Mouse (Mus musculus) layer of hippocampus, adult 2 months (tissue): Measurements from ENCODE around the gene Tom1. TPM values are rescaled to one million over a fixed set of nuclear protein-coding genes. Genes with fewer than 3 reads are reported as not detected.
A peak's percentile ranks its signal among the peaks of the same experiment; 100 is the strongest.

Source experiments
- DNase-seq, 2 experiments: peaks; one replicate each; pipeline ENCODE4 v3.0.0; 2022; ENCODE audit warnings: low spot score in 2 of 2
- H3K27ac ChIP-seq: fragments of 200-600 bp; 2 replicates; pipeline ENCODE4 v1.8.1; 2022
- H3K4me3 ChIP-seq: fragments of 200-600 bp; 2 replicates; pipeline ENCODE4 v1.8.1; 2022; ENCODE audit warnings: mild to moderate bottlenecking
- CTCF ChIP-seq: fragments of 200-600 bp; conservative IDR thresholded peaks from 2 replicates; pipeline ENCODE4 v1.8.1; 2022; ENCODE audit warnings: antibody characterized with exemption, mild to moderate bottlenecking, moderate library complexity
- total RNA-seq, 2 experiments: library from RNA; stranded (reverse); gene quantifications; 2 replicates each; pipeline ENCODE4 v1.2.3; 2021

The Tom1 gene
- total RNA-seq, 2 experiments from 2014 or later, result 38.7 to 40.5 TPM

DNA sequence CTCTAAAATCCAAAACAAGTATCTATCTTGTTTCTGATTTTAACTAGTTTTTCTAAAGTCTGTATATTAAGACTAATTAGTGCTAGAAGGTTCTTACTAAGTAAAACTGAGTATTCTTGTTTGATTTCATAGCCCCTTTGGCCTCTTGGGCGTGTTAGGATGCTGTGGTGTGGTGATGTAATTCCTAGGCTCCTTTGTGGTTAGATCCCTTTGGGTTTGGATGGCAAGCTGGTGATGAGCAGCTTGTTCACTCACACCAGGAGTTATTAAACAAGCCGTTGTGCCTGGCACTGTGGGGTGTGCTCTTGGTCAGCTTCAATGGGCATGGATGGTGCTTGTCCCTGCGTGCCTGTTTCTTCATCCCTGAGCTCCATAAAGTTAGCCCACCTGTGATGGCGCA is 19.8 kb downstream of the Tom1 start:
- DNase-seq, result no peak
- H3K4me3 ChIP-seq, result no peak overlapping the region
- no peak overlapping the region for H3K27ac ChIP-seq
- no peak for TF ChIP-seq CTCF

DNA sequence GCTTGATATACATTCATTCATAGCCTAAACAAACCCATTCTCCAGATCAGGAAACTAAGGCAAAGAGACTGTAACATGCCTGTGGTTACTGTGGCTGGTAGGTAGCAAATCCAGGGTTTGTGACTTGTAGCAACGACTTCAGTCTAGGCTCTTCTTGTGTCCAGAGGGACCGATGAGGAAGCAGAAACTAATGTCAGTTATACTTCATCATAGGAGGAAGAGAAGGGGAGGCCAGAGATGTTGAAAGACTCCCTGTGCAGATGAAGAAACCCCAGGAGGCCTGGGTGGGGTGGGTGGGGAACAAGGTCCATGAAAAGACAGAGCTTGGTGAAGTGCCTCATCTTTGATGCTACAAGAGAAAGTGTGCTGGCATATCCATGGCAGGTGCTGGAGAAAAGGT is 22.2 kb downstream of the Tom1 start:
- Histone ChIP-seq H3K27ac (no peak overlapping the region), H3K4me3 (no peak overlapping the region)
- no peak for DNase-seq
- TF ChIP-seq CTCF, result no peak

DNA sequence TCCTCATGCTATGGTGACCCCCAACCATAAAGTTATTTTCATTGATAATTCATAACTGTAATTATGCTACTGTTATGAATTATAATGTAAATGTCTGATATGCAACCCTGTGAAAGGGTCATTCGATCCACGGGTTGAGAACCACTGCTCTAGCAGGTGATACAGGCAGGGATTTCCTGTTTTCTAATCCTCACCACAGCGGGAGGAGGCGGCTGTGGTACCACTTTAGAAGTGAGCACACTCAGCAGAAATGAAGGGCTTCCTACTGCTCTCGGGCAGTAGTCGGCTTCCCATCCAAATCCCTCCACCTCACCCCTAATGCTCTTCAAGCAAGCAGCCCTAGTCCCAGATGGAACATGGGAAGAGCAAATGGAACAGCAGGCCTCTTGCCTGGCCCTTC is 26.5 kb downstream of the Tom1 start:
- Histone ChIP-seq H3K4me3 (no peak overlapping the region), H3K27ac (no peak overlapping the region)
- DNase-seq, result no peak
- no peak for TF ChIP-seq CTCF

DNA sequence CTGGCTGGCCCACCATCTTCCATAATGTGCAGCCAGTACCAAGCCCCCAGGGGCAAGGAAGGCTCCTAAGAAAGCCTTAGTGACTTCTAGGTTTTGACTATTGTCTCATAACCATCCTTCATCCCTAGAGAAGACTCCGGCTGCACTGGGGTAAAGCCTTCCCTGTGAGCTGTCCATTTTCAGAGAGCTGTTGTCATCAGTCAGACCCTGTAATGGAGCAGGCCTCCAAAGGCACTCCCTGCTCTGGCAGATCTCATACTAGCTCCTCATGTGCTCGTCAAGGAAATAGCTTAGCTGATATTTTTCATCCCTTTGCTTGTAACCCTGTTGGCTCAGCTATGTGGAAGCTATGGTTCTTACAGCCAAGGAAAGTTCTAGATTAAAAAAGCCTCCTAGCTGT is 27.3 kb downstream of the Tom1 start:
- Histone ChIP-seq H3K27ac (no peak overlapping the region), H3K4me3 (no peak overlapping the region)
- no peak for DNase-seq
- no peak for TF ChIP-seq CTCF

DNA sequence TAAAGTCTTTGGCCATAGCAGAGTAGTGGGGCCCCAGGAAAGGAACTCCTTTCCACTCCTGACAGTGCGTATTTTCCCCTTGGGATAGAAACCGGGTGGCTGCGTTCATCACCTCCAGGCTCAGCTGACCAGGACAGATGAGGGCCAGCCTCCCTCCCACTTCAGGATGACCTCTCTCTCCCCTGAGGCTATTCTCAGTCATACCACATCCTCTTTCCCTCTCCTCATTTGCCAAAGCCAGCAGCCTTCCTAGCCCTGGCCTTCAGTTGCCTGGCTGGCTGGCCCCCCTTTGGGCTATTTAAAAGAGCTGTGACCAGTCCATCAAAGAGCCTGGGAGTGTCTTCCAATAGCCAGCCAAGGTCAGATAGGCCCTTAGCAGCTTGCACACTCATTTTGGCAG is 29.8 kb downstream of the Tom1 start:
- no peak for DNase-seq
- no peak for TF ChIP-seq CTCF
- no peak overlapping the region for H3K4me3 ChIP-seq

DNA sequence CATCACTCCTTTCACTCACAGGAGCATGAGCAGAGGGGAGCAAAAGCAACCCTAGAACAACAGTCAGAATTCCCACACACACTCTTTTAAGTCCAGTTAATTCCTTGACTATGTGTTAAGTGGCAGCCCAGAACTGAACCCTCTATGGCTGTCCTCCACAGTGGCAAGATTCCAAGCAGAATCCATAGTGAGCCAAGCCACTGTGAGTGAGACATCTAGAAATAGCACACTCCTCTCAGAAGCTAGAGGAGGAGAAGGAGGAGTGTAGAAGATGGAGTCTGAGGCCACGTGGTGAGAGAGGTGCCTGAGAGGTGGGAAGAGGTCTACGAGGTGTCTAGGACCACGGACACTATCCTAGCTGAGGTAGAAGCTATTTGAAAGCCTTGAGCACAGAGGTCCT is 31.3 kb downstream of the Tom1 start:
- Histone ChIP-seq H3K27ac (no peak overlapping the region), H3K4me3 (no peak overlapping the region)
- DNase-seq, result no peak
- TF ChIP-seq CTCF, result no peak

More for the DNA sequence above, 29.8 kb downstream of the Tom1 start:
- H3K27ac ChIP-seq, result peak overlapping the region; percentile 23; the same call in 1 of the 2 replicates

DNA sequence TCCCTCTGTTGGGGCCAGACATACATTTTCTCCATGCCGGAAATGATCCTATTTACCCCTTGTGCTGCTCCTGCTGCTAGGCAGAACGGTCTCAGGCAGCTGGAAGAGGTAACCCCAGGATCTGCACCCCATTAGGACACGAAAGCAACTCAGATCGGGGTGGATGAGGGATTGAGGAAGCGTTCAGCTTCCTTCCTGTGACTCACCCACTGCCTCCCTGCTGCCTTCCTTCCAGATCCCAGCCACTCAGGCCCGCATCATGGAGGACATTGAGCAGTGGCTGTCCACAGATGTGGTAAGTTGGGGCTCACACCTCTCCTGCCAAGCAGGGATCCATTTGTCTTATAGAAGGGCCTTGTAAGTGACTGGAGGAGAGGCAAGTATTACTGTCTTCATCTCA is 33.8 kb downstream of the Tom1 start:
- Histone ChIP-seq H3K27ac (no peak overlapping the region), H3K4me3 (no peak overlapping the region)
- DNase-seq, result no peak
- no peak for TF ChIP-seq CTCF

DNA sequence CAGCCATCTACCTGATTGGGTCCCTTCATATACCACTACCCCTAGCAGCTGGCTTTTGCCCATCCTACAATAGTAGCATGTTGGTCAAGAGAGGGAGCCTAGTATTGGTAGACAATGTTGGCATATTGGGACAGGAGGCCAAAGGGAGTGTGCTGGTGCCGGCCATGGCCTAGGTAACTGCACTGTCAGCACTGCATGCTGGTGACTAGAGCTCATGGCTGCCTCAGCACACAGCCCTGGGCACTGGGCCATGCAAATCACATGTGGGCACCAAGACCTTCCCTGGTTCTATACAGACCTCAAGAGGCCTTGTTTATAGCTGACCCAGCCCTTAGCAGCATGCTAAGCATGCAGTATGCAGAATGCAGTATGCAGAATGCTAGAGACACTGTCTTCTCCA is 36.8 kb downstream of the Tom1 start:
- DNase-seq, result no peak
- no peak for TF ChIP-seq CTCF
- no peak overlapping the region for H3K27ac ChIP-seq
- no peak overlapping the region for H3K4me3 ChIP-seq

DNA sequence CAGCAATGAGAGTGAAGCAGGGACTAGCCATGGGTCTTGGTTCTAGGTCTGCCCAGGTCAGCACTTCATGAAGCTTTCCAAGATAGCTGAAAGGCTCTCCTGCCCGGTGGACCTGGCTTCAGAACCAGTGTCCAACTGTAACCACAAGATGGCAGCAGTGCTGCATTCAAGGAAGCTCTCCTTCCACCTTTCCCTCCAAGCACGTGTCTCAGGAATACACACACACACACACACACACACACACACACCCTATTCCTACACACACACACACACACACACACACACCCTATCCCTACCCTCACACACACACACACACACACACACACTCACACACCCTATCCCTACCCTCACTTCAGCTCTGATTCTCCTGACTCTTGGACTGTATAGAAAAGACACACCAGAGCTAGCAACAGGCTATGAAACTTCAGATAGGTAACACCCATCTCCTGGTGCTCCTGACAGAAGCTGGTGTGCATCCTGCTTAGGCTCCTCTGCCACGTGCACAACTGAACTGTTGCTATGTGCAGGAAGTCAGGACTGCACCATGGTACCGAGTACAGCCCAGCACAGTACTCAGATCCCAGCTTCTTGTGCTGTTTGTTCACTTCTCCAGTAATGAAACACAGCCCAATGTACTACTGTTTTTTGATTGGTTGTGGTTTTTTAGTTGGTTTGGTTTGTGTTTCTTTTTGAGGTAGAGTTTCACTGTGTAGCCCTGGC is 38.3 kb downstream of the Tom1 start:
- Histone ChIP-seq H3K27ac (no peak overlapping the region), H3K4me3 (no peak overlapping the region)
- TF ChIP-seq CTCF, result peak; percentile 81
- peak; percentile 77 to 82 for DNase-seq

DNA sequence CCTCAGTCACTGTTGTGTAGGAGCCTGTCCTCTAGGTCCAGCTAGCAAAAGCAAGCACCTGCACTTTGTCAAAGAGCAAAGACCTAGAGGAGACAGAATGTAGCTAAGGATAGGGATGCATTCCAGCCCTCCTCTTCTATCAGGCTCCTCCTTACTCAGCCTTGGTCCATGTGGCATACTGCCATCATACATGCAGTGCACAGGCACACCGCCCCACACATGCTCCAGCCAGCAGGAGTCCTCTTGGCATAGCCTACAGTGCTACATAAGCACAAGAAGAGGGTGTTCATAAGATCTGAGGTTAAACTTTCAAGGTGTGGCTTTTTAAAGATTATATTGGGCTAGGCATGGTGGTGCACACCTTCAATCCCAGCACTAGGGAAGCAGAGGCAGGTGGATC is 41.4 kb downstream of the Tom1 start:
- H3K27ac ChIP-seq, result no peak overlapping the region
- DNase-seq, result no peak
- TF ChIP-seq CTCF, result no peak

DNA sequence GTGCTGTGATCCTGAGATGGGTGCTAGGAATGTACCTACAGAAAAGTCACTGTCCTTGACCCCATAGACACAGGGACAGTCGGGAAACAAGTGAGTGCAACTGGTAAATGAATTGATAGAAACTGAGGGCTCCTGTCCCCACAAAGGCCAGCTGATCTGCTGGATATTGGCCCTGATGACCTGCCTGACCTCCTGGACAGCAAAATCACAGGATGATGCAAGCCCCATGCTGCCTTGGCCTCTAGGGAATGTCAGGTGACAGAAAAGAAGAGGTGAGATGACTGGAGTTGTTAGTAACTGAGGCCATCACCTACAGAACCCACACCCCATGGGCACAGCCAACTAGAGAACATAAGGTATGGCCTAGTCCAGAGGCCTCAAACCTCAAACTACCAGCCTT is 44.7 kb downstream of the Tom1 start:
- TF ChIP-seq CTCF, result no peak
- Histone ChIP-seq H3K27ac (no peak overlapping the region), H3K4me3 (no peak overlapping the region)
- no peak for DNase-seq

More for the DNA sequence above, 41.4 kb downstream of the Tom1 start:
- H3K4me3 ChIP-seq, result no peak overlapping the region

DNA sequence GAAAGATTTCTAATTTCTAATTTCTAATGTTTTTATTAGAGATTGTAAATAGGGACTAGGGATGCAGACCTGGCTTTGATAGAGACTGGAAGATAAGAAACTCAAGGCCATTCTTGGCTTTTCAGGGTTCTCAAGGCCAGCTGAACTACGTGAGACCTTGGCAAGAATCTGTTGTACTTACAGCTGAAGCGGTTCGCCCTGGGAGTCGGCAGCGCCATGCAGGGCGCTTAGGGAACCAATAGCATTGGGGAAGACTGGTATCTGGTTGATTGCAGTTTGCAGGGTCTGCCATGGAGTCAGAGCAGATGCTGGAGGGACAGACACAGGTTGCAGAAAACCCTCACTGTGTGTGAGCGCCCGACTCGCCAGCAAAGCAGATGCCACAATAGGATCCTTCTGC is 45.3 kb downstream of the Tom1 start:
- TF ChIP-seq CTCF, result no peak
- no peak for DNase-seq

DNA sequence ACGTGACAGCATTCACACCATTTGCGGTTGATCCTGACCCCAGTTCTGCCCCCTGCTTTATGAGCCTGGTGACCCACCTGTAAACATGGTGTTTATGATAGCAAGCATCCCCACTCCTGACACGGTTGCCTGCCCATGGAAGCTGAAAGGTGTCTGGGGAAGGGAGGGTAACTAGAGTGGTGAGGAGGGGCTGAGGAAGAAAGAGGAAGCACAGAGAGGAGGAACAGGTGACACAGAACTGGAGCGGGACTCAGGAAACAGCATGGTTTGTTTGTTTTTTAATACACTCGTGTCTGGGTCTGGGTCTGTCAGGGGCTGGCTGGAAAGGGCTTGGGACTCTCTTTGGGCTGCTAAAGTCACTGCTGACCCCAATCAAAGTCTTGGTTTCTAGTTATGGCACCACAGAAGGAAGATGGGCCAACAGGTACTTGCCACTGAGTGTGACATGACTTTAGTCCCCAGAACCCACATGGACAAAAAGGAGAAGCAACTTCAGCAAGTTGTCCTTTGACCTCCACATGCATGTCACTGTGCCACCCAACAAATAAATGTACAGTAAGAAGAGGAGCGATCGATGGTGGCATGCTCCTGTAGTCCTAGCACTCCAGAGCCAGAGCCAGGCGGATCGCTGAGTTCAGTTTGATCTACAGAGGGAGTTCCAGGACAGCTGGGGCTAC is 48.0 kb downstream of the Tom1 start:
- H3K4me3 ChIP-seq, result no peak overlapping the region
- DNase-seq, result no peak
- H3K27ac ChIP-seq, result no peak overlapping the region
- TF ChIP-seq CTCF, result no peak

More for the DNA sequence above, 45.3 kb downstream of the Tom1 start:
- H3K4me3 ChIP-seq, result no peak overlapping the region
- H3K27ac ChIP-seq, result no peak overlapping the region
